Mouse (Mus musculus) telencephalon, adult 2 months (tissue): ENCODE results near the gene Abca15.
A peak's percentile ranks its signal among the peaks of the same experiment; 100 is the strongest.
"Not testable (repeated sequence)": the region's sequence is repeated elsewhere in the genome, so short reads cannot be mapped to it uniquely, and the experiment has no call there.

Source experiments
- DNase-seq: peaks from one replicate; pipeline ENCODE4 v3.0.0-alpha.2; 2011; ENCODE audit warnings: low read depth, low spot score

Gene Abca15

GRCm38 (mm10) chr7:120328087-120328793 lies at the start of gene Abca15:
Gene Abca15, plus strand, starts transcription at chr7:120328670.
- DNase-seq = no peak

- DNase-seq = no peak
Measured at GRCm38 (mm10) chr7:120285286-120285685, 43.2 kb upstream of the Abca15 start.

- peak; percentile 74 for DNase-seq
Measured at GRCm38 (mm10) chr7:120316086-120316485, 12.4 kb upstream of the Abca15 start.

GRCm38 (mm10) chr7:120322963-120323362 lies 5.5 kb upstream of the Abca15 start:
- DNase-seq = no peak

GRCm38 (mm10) chr7:120325911-120326310 lies 2.6 kb upstream of the Abca15 start:
- DNase-seq = not testable (repeated sequence)

GRCm38 (mm10) chr7:120327220-120328073 lies 1.0 kb upstream of the Abca15 start:
- DNase-seq = peak; percentile 23

GRCm38 (mm10) chr7:120361159-120361558 lies 32.7 kb downstream of the Abca15 start:
- DNase-seq = no peak

GRCm38 (mm10) chr7:120409447-120409846 lies 81.0 kb downstream of the Abca15 start, which contains the start of gene Abca16:
Gene Abca16, plus strand, starts transcription at chr7:120409647.
- no peak for DNase-seq

GRCm38 (mm10) chr7:120412391-120412790 lies 83.9 kb downstream of the Abca15 start:
- no peak for DNase-seq

GRCm38 (mm10) chr7:120426625-120427024 lies 98.2 kb downstream of the Abca15 start:
- DNase-seq = no peak

GRCm38 (mm10) chr7:120431464-120431863 lies 103.0 kb downstream of the Abca15 start:
- no peak for DNase-seq
